Comparison of ENCODE assay signal across 8 mouse cellular contexts in the genomic region with DNA sequence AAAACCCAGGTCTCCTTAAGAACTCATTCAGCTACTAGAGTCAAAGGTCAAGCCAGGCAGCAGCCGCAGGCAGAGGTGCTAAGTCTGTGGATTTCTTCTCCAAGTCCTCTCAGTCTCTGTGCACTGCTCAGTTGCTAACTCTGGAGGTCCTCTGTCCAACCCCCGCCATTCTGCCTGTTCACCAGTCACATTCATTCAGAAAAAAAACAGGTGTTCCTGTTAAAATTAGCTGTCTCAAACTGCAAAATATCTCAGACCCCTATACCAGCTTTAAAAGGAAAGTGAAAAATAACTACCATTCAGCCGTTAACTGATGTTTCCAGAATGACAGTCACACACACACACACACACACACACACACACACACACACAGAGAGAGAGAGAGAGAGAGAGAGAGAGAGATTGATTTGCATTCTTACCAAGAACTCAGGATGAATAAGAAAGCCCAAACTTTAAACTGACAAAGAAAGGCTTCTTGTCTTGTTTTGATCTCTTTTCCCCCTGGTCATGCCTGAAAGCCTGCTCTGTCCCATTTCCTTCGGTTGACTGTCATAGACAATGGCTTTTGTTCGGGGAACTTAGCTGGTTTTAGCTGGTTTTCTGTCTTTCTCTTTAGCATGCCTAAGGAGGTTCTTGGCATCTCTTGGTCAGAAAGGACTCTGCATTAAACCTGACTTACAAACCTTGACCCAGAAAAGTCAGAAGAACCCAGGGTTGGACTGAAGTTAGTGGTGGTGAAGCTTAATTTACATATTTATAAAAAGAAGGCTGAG. TPM values are rescaled to one million over a fixed set of nuclear protein-coding genes. Genes with fewer than 3 reads are reported as not detected.
DNase-seq lines count a peak whose midpoint lies in the region; ATAC-seq and TF ChIP-seq lines count a peak whose summit lies in the region.

No protein-coding gene starts in this region.

- intact Hi-C loops in left cerebral cortex, adult 2 months (cut with DNase I) = loop anchor here (2.0 kb wide), 1 partner anchor 76 kb away; no protein-coding TSS in a partner anchor

- no peak for DNase-seq in left cerebral cortex, adult 2 months (ENCODE audit: extremely low spot score in 1 of 2, low spot score in 2 of 2)
- no peak for DNase-seq in left cerebral cortex, adult 8-10 months (ENCODE audit: low spot score in 2 of 2)
- peak; percentile 93 for DNase-seq in midbrain, embryonic 11.5 days (ENCODE audit: low spot score, missing footprints)
- DNase-seq in urinary bladder, postnatal 25 days (ENCODE audit: low spot score) = no peak
- no peak for DNase-seq in cerebellum, postnatal 10 days

- peak overlapping the region; percentile 22 for H3K4me2 ChIP-seq in hindbrain, embryonic 12.5 days (replicated peaks)
- H3K4me2 ChIP-seq in midbrain, embryonic 11.5 days = peak overlapping the region; percentile 5; the same call in 1 of the 2 replicates

- no peak for TF ChIP-seq CTCF in left cerebral cortex, adult 2 months (IDR thresholded peaks at IDR 0.05)
- TF ChIP-seq CTCF in bone marrow, adult 2 months (IDR thresholded peaks at IDR 0.05; ENCODE audit: control insufficient read depth, insufficient read depth, low read length) = no peak

- H3K27me3 ChIP-seq in hindbrain, embryonic 12.5 days = no peaks in the 10 kb centered on the region
- H3K27me3 ChIP-seq in midbrain, embryonic 11.5 days (ENCODE audit: control insufficient read depth, insufficient read depth, low read length) = no peaks in the 10 kb centered on the region

- H3K9ac ChIP-seq in hindbrain, embryonic 12.5 days = peak overlapping the region; percentile 5; the same call in 1 of the 2 replicates
- H3K9ac ChIP-seq in midbrain, embryonic 11.5 days (ENCODE audit: low read length) = peak overlapping the region; percentile 32

- H3K4me3 ChIP-seq in left cerebral cortex, adult 2 months = peak overlapping the region; percentile 18; the same call in 1 of the 2 replicates
- no peak overlapping the region for H3K4me3 ChIP-seq in bone marrow, adult 2 months (replicated peaks; ENCODE audit: control insufficient read depth, low read depth, low read length)
- H3K4me3 ChIP-seq in hindbrain, embryonic 12.5 days = no peak overlapping the region
- no peak overlapping the region for H3K4me3 ChIP-seq in midbrain, embryonic 11.5 days (ENCODE audit: low read depth, low read length)

- ATAC-seq in hindbrain, embryonic 12.5 days (ENCODE audit: low FRiP score) = no peak
- ATAC-seq in midbrain, embryonic 11.5 days (ENCODE audit: low FRiP score) = peak; percentile 33
- no peak; the same call in 1 of the 2 replicates for ATAC-seq in frontal cortex, adult (ENCODE audit: low TSS enrichment)

- no peaks in the 10 kb centered on the region for H3K36me3 ChIP-seq in hindbrain, embryonic 12.5 days
- H3K36me3 ChIP-seq in midbrain, embryonic 11.5 days (ENCODE audit: control insufficient read depth, insufficient read depth, low read length) = peaks cover 4% of the 10 kb centered on the region

- peak overlapping the region; percentile 73 for H3K27ac ChIP-seq in left cerebral cortex, adult 2 months
- peak overlapping the region; percentile 3; the same call in 1 of the 2 replicates for H3K27ac ChIP-seq in bone marrow, adult 2 months (ENCODE audit: control insufficient read depth, insufficient read depth, low read depth, low read length, poor library complexity)
- H3K27ac ChIP-seq in hindbrain, embryonic 12.5 days = peak overlapping the region; percentile 48
- peak overlapping the region; percentile 42 for H3K27ac ChIP-seq in midbrain, embryonic 11.5 days (ENCODE audit: low read depth, low read length)

- H3K9me3 ChIP-seq in hindbrain, embryonic 12.5 days (replicated peaks) = no peaks in the 10 kb centered on the region
- H3K9me3 ChIP-seq in midbrain, embryonic 11.5 days (ENCODE audit: control insufficient read depth, low read length) = no peaks in the 10 kb centered on the region

- 25% methylated on average over 5 of the region's 5 CpGs for WGBS in bone marrow, adult 2 months
- WGBS in hindbrain, embryonic 12.5 days = 13% methylated on average over 5 of the region's 5 CpGs
- WGBS in midbrain, embryonic 11.5 days = 6% methylated on average over 5 of the region's 5 CpGs

- H3K4me1 ChIP-seq in bone marrow, adult 2 months (ENCODE audit: control insufficient read depth, insufficient read depth, low read length) = peaks cover 6% of the 10 kb centered on the region
- H3K4me1 ChIP-seq in hindbrain, embryonic 12.5 days = peaks cover 47% of the 10 kb centered on the region
- peaks cover 35% of the 10 kb centered on the region for H3K4me1 ChIP-seq in midbrain, embryonic 11.5 days (ENCODE audit: control insufficient read depth, insufficient read depth, low read length)

- no peak for TF ChIP-seq POLR2A in bone marrow, adult 2 months (IDR thresholded peaks at IDR 0.05; ENCODE audit: borderline replicate concordance, control insufficient read depth, low read depth, low read length)

RNA-seq across cellular contexts. Expression of gene Tlnrd1, which starts 5.2 kb away (rescaled TPM):
- 10 to 100 TPM; 22.8 to 26.9 TPM for total RNA-seq in left cerebral cortex, adult 2 months (2021)
- 10 to 100 TPM; 22.3 to 26.4 (median 24.2) TPM for total RNA-seq in left cerebral cortex, adult 8-10 months (2022)
- 10.5 and 11.5 TPM in 2 replicates for polyA plus RNA-seq in bone marrow, adult 2 months (2011; ENCODE audit: insufficient read depth, insufficient read length, low replicate concordance, missing spikeins)
- polyA plus RNA-seq in hindbrain, embryonic 12.5 days (2016; fragmentation: Nextera tagmentation; extraction: Ambion mirVana) = 19.0 and 21.8 TPM in 2 replicates
- polyA plus RNA-seq in midbrain, embryonic 11.5 days (2014; fragmentation: Nextera tagmentation; extraction: Ambion mirVana) = 13.1 and 16.8 TPM in 2 replicates

RNA-seq across cellular contexts. Expression of gene Mesd, which starts 5.4 kb away (rescaled TPM):
- 10 to 100 TPM; 53.5 to 60.4 TPM for total RNA-seq in left cerebral cortex, adult 2 months (2021)
- total RNA-seq in left cerebral cortex, adult 8-10 months (2022) = 10 to 100 TPM; 61.7 to 70.5 (median 69.1) TPM
- polyA plus RNA-seq in bone marrow, adult 2 months (2011; ENCODE audit: insufficient read depth, insufficient read length, low replicate concordance, missing spikeins) = 17.4 and 32.0 TPM in 2 replicates
- polyA plus RNA-seq in hindbrain, embryonic 12.5 days (2016; fragmentation: Nextera tagmentation; extraction: Ambion mirVana) = 91.1 and 95.7 TPM in 2 replicates
- polyA plus RNA-seq in midbrain, embryonic 11.5 days (2014; fragmentation: Nextera tagmentation; extraction: Ambion mirVana) = 80.3 and 84.4 TPM in 2 replicates

Comparison
In these comparisons a context has a peak if more than half of its experiments do, and no peak if none do; other contexts are left out.
1. H3K27ac ChIP-seq: peak in every context shown above with its lines; median percentile 73 in left cerebral cortex, adult 2 months; 48 in hindbrain, embryonic 12.5 days; 42 in midbrain, embryonic 11.5 days; 3 in bone marrow, adult 2 months.